Mouse (Mus musculus): ENCODE measurements around the gene Bsdc1. TPM values are rescaled to one million over a fixed set of nuclear protein-coding genes. Genes with fewer than 3 reads are reported as not detected.
"Not testable (repeated sequence)": the region's sequence is repeated elsewhere in the genome, so short reads cannot be mapped to it uniquely, and the experiment has no call there.

Gene Bsdc1
- 10 to 100 TPM; 55.4 TPM for total RNA-seq (2021)
- long read RNA-seq, experiment 1, transcript Bsdc1-201 (11 exons, 2,823 nt) = major isoform, 18 of 32 reads
- long read RNA-seq, experiment 1, partial matches to known transcripts = 5 of 32 reads
- long read RNA-seq, experiment 1, other reads (novel, unspliced or antisense) = 9 of 32 reads
- long read RNA-seq, experiment 2, transcript Bsdc1-201 (11 exons, 2,823 nt) = major isoform, 16 of 55 reads
- long read RNA-seq, experiment 2, partial matches to known transcripts = 34 of 55 reads
- long read RNA-seq, experiment 2, other reads (novel, unspliced or antisense) = 5 of 55 reads

DNA sequence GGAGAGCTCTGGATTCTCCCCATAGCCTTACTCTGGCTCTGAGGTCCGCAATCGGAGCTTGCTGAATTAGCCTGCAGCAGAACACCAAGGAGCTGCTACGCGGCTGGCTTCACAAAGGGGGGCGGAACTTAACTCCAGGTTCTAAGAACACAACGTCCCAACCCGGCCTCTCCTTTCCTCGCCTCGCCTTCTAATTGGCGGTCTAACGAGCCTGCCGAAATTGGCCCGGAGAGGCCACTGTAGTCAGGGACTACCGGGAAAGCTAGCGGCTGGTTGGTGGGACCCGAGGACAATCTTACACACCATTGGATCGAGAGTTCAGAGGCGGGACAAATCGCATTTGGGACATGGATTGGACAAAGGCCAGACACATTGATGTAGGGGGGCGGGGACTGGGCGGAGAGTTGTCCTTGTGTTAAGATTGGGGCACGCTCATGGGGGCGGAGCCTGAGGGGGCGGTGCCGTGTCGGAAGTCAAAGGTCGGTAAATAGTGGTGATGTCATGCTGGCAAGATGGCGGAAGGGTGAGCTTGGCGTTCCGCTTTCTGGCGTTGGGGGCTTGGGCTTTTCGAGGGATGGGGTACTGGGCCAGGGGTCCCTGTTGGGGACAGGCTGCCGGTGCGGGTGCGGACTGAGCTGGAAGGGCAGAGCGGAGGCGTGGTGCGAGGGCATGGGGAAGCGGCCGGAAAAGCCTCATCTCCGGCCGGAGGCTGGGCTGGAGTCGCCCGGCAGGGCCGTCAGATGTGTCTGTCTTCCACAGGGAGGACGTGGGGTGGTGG, at the start of gene Bsdc1:
Bsdc1 (plus strand) TSS at position 399 of the 778 bp plus-strand sequence.
- DNase-seq (ENCODE audit: low spot score in 2 of 2) = peak; percentile 95 to 98

DNA sequence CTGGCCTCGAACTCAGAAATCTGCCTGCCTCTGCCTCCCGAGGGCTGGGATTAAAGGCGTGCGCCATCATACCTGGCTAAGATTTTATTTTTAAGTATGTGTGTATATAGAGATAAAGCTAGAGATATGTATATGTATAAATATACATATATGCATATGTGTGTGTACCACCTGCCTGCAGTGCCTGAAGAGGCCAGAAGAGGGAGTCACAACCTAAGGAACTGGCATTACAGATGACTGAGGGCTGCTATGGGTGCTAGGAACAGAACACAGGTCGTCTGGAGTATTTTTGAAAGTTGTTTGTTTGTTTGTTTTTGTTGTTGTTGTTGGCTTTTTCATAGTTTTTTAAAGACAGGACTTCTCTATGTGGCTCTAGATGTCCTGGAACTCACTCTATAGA, 45.5 kb upstream of the Bsdc1 start:
- DNase-seq (ENCODE audit: low spot score in 2 of 2) = no peak

DNA sequence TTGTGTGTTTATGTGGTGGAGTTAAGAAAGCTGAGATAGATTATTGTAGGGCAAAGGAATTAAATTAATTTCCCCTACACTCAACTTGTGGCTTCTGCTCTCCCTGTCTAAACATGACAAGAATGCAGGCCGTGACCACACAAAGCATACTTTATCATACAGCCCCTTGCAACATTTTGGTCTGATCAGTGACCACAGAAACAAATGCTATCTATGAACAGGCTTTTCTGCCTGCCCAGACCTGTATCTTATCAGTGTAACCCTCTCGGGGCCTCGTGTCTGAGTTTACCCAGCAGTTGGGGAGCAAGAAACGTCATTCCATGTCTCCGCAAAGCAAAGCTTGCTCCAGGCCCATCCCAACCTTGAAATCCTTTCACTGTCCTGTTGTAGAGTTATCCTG, 44.9 kb upstream of the Bsdc1 start:
- no peak for DNase-seq (ENCODE audit: low spot score in 2 of 2)

DNA sequence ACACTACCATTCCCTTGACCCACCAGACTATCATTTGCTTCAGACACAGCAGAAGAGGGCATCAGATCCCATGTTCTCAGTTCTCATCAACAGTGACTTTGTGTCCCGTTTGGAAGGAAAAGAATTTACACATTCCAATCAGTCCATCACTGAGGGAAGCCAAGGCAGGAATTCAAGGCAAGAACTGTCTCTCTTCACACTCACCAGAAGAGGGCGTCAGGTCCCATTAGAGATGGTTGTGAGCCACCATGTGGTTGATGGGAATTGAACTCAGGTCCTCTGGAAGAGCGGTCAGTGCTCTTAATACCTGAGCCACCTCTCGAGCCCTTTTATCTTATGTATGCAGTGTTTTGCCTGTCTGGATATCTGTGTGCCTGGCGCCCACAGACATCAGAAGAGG, 43.1 kb upstream of the Bsdc1 start:
- no peak for DNase-seq (ENCODE audit: low spot score in 2 of 2)

DNA sequence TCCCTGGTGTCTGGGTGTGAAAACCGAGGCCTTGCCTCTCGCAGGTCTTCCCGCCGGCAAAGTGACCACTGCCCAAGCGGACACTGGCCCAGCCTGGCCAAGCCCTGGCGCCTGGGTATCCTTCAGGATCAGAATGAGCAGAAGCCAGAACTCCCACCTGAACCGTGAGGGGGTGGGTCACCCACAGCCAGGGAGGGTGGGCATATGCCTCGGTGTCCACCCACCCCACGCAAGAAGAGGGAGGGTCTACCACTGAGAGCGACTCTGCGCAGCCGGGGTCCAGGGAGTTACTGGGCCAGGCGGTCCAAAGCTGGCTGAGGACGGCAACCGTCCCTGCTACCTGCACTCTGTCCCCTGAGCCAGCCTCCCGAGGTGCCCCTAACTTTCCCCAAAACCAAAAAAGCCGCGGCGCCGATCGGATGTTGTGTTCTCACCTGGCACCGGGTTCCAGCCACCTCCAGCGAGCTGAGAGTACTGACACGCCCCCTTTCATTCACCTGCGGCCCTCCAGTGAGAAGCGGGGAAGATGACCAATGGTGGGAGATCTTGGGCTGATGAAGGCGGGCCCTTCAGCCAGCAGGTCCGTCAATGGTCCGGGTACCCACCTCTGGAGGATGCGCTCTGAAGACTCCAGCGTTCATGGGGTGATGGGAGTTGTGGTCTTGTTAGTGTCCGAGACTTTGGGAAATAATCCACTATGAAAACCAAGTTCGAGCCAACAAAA, 20.9 kb upstream of the Bsdc1 start, which contains the start of gene Zbtb8b:
Zbtb8b (minus strand) TSS at position 514 of the 724 bp plus-strand sequence.
- no peak for DNase-seq (ENCODE audit: low spot score in 2 of 2)

DNA sequence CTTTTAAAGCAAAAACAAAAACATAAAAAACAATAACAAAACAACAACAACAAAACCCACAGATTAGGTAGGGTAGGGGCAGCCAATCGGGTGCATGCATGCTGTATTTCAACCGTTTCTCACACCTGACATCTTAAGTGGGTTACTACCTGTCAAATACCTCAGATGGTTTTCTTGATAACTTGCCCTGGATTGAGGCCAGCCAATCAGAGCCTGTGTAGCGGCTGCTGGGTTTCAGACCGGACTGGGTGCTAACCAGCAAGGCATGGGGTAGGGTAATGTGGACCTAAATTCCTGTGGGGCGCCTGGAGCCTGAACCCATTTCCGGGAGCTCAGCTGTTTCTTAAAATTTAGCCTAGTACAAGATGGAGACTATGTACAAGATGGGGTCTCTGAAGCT, 20.2 kb upstream of the Bsdc1 start:
- DNase-seq (ENCODE audit: low spot score in 2 of 2) = no peak

DNA sequence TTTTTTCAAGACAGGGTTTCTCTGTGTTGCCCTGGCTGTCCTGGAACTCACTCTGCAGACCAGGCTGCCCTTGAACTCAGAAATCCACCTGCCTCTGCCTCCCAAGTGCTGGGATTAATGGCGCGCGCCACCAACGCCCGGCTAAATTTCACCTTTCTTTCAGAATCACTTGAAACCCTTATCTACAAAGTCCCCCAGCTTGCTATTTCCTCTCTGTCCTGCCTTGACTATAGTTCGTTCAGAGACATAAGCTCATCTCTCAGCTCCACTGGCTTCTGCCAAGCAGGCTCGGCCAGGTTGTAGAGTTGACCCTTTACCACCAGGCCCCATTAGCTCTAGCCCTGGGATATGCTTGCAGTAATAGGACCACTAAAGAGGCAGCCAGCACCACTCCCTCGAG, 14.0 kb upstream of the Bsdc1 start:
- no peak for DNase-seq (ENCODE audit: low spot score in 2 of 2)

DNA sequence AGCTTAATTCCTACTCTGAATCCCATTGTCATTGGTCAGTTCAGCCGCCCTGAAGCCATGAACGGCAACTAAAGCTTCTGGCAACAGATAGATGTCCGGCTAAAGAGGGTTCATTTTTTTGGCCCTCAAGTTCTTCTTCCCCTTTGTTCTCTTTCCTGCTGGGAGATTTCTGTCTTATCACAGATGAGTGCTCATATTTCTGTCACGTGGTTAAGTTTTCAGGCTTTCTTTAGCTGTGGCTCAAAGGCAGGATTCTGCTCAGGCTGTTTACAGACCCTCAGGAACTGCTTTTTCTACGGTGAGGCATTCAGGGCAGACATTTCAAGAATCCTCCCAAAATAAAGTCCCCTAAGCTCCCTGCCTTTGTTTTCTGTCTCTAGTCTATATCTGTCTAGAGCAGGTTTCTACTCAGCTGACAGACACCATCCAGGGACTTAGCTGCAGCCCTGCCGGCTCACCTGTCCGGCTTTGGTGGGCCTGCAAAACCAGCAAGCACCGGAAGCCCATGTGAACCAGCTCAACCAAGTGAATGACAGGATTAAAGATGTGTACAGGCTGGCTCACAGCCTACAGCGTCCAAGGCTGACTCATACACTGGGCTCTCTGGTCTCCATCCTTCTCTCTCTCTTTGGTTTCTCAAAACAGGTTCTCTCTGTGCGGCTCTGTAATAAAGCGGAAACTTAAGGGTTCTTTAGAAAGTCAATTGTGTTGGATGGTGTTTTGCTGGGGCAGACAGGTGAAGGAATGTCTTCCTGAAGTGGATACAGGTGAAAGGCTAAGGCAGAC, 13.4 kb upstream of the Bsdc1 start:
- DNase-seq (ENCODE audit: low spot score in 2 of 2) = no peak

DNA sequence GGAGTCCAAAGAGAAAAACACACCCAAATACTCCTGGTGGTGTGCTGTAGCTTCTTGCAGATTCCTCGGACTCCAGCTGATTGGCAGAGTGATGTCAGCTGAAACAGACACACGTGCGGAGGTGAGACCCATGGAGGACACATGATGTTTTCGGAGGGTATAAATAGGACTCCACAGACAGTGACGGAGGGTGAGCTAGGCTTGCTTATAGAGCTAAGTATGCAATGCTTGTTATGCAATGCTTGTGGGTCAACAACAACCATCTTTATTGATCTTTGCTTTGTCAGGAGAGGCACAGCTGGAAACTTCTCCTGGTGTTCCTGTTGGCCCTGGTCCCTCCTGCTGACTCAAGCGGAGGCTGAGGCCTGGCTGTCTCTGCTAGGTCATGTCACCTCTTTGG, 12.7 kb upstream of the Bsdc1 start:
- DNase-seq (ENCODE audit: low spot score in 2 of 2) = no peak

DNA sequence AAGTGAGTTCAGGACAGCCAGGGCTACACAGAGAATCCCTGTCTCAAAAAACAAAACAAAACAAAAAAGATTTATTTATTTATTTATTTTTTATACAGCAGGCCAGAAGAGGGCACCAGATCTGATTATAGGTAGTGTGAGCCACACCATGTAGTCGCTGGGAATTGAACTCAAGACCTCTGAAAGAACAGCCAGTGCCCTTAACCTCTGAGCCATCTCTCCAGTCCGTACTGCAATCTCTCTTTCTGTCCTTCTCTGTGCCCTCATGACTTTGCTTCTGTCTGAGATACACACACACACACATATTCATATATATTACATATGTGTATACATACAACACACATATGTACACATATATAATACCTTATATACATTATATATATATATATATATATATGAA, 10.5 kb upstream of the Bsdc1 start:
- no peak for DNase-seq (ENCODE audit: low spot score in 2 of 2)

DNA sequence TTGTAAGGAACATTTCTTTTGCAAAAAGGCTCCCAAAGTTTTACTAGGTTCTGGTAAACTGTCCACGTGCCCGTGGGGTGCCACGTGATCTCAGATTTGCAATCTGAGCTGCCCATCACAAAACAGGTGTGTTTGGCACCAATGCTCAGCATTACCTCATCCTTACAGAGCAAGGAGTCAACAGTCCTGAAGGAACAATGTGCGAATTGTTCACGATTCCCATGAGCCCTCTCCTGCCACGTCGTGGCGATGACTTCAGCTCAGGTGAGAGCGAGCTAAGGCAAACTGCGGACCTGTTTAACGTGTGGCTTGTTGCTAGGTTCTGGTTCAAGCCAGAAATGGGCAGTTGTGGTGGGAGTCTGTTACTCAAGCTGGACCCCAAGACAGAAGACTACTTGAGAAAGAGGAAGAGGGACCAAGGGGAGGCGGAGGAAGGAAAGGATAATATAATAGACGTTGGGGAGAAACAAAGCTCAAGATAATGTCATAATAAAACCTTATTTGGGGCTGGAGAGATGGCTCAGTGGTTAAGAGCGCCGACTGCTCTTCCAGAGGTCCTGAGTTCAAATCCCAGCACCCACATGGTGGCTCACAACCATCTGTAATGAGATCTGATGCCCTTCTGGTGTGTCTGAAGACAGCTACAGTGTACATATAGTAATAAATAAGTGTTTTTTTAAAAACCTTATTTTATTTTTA, 9.8 kb upstream of the Bsdc1 start:
- DNase-seq (ENCODE audit: low spot score in 2 of 2) = no peak

DNA sequence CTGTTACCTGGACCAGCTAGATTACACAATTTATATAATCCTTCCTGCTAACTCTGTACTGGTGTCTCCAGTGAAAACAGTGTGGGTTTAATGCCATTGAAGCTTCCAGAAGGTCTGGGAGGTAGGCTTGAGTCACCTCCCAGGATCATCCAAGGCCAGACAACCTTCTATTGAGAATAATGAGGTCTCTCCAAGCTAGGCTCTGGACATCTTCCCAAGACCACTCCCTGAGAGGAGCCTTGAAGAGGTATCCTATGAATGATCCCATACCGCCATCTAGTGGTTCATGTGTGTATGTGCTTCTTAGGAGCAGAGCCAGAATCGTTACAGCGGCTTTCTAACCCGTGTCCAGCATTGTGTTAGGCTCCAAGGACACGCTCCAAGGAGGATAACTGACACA, 6.1 kb upstream of the Bsdc1 start:
- peak in 1 of 2 experiments; percentile 41 for DNase-seq (ENCODE audit: low spot score in 2 of 2)

DNA sequence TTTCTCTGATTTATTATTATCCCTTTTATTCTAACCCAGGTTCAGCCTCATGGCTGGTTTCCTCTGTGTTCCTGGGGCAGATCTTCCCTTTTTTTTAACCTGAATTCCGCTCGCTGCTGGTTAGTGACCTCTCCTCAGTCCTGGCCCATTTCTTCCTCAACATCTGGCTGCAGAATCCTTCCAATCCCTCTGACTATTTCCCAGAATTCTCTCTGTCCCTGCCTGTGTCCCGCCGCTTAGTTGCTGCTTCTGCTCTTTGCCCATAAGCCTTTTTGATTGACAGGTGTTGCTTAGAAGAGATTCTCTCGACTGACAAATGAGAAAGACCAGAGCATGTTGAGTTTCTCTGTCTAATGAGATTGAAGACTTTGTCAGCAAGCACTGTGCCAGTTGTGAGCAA, 5.3 kb upstream of the Bsdc1 start:
- no peak for DNase-seq (ENCODE audit: low spot score in 2 of 2)

DNA sequence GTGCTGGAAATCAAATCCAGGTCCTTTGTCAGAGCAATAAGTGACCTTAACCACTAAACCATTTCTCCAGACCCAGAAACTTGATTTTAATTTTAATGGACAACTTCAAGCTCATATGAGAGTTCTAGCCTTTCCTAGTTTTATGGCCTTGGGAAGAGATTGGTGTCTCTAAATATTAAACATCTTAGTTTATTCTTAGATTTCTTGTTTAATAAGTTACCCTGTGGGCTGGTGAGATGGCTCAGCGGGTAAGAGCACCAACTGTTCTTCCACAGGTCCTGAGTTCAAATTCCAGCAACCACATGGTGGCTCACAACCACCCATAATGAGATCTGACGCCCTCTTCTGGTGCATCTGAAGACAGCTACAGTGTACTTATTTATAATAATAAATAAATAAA, 4.1 kb upstream of the Bsdc1 start:
- DNase-seq (ENCODE audit: low spot score in 2 of 2) = not testable (repeated sequence)

DNA sequence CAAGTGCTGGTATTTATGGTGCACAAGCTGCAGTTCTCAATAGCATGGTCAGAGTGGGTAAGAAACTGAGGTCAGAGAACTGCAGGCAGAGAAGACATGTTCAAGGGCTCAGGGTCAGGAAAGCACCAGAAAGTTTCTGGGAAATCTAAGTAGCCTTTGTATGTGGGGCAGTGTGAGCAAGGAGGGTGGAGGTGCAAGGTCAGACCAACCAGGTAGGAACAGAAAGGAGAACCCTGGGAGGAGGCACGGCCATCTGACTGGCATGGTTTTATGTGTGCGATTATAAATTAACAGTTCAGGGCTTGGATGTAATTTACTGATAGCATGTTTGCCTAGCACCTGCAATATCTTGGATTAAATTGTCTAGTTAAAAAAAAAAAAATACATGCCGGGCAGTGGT, 1.7 kb upstream of the Bsdc1 start:
- DNase-seq (ENCODE audit: low spot score in 2 of 2) = no peak

DNA sequence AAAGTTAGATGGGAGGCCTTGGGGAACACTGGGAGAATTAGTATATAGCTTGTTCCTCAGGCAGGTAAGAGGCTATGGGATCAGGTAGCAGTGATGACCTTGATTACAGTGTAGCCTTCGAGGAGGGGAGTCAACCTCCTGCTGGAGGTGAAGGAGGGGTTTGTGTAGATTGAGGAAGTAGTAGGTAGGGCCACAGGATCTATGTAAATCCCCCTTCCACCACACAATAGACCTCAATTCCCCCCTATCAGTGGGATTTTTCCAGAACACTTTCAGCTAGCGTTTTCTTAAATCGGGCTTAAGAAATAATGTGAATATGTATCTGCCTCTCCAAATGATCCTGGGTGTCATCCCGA, 576 bp upstream of the Bsdc1 start:
- no peak for DNase-seq (ENCODE audit: low spot score in 2 of 2)

DNA sequence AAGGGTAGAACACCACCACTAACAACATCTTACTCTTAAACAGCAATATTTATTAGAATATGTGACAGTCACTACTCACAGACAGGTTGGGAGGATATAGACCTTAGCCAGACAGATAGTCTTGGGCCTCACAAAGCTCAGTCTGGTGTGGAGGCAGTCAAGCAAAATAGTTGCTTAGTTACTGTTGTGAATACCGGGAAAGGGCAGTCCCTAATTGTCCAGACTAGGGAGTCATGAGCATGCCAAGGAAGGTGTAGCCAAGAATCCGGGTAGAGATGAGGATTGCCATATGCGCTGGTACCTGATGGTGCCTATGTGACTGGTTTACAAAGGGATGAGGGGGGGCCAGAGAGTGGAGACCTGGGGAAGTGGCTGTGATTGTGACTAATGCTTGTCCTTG, 737 bp downstream of the Bsdc1 start:
- DNase-seq (ENCODE audit: low spot score in 2 of 2) = no peak

DNA sequence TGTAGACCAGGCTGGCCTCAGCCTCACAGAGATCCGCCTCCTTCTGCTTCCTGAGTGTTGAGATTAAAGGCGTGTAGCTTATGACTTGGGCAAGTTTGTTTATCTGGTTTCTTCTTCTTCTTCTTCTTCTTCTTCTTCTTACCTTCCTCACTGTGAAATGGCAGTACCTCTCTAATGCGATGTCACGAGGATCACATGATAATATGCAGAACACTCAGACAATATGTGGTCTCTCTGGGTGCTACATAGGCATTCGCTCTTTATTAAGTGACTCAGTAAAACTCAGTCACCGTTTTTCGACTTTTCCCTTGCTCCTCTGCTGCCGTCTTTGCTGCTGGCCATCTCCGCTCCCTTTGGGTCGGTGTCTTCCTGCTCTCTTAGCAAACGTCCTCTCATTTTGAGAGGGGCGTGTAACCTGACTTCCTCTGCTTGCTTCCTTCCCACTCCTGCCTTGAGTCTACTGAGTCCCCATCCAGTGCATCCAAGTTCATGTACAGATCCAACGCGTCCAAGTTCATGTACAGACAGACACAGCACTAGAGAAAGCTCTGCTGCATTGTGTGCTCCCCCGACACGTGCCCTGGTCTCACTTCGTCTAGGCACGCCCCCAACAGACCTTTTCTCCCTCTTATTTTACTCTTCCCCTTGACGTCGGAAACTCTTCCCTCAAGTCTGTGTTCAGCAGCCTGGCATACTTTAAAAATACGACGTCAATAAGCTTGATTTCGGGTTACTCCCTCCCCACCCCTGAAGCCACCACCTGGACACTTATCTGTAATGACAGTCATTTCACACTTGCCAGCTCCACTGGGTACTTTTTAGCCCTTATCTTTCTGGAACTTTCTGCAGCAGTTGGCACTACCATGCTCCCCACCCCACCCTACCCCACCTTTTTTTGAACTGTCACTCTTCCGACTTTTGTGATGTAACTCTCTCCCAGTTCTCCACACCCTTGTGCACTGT, 2.0 kb downstream of the Bsdc1 start:
- no peak for DNase-seq (ENCODE audit: low spot score in 2 of 2)

DNA sequence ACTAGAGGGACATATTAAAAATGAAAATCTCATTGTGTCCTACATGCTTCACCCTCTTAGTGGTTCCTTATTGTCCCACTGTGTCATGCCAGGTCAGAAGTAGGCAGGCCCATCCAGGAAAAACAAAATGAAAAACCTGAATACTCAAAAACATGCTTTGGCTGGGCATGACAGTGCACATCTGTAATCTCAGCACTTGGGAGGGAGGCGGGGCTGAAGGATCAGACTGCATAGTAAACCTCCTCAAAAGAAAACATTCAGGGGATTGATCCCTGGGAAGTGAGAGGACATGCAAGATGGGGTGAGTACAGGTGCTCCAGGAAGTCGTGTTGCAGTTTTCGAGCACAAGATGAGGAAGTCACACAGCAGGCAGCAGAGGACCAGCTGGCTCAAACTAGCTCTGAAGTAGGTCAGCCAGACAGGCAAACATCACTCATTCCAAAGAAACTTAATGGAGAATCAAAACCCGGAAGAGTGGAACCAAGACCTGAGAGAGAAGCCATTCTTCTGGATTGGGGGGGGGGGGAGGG, 3.0 kb downstream of the Bsdc1 start:
- DNase-seq (ENCODE audit: low spot score in 2 of 2) = no peak
